Mouse (Mus musculus) heart, postnatal 0 days (tissue): ENCODE measurements around the gene Erlin1. TPM values are rescaled to one million over a fixed set of nuclear protein-coding genes. Genes with fewer than 3 reads are reported as not detected.

ENCODE experiments used
- ATAC-seq: fragments of 200-750 bp; cut with Nextera tagmentation; 2 replicates; pipeline ENCODE4 v1.8.0; 2017; ENCODE audit warnings: low read depth, moderate number of reproducible peaks, moderate library complexity; ENCODE audit not compliant: insufficient read depth
- DNase-seq: peaks from one replicate; pipeline ENCODE4 v3.0.0-alpha.2; 2016; ENCODE audit warnings: low spot score
- H3K27ac ChIP-seq: fragments of 300-500 bp; sonication (generic); 2 replicates; pipeline ENCODE4 v1.5.1; 2014; ENCODE audit warnings: low read depth, mild to moderate bottlenecking
- H3K27me3 ChIP-seq: fragments of 300-500 bp; sonication (generic); 2 replicates; pipeline ENCODE4 v1.6.1; 2014; ENCODE audit warnings: low read length, mixed read lengths; ENCODE audit not compliant: control insufficient read depth, insufficient read depth
- H3K36me3 ChIP-seq: fragments of 300-500 bp; sonication (generic); replicated peaks from 2 replicates; pipeline ENCODE4 v1.6.1; 2014; ENCODE audit warnings: low read length, mixed read lengths; ENCODE audit not compliant: control insufficient read depth, insufficient read depth
- H3K4me1 ChIP-seq: fragments of 300-500 bp; sonication (generic); 2 replicates; pipeline ENCODE4 v1.6.1; 2014; ENCODE audit warnings: antibody characterized with exemption; ENCODE audit not compliant: control insufficient read depth, insufficient read depth
- H3K4me2 ChIP-seq: fragments of 300-500 bp; sonication (generic); 2 replicates; pipeline ENCODE4 v1.6.1; 2014; ENCODE audit warnings: low read depth, mild to moderate bottlenecking, low read length, moderate library complexity
- H3K4me3 ChIP-seq: fragments of 300-500 bp; sonication (generic); 2 replicates; pipeline ENCODE4 v1.5.1; 2014; ENCODE audit warnings: low read depth, low read length
- H3K9ac ChIP-seq: fragments of 300-500 bp; sonication (generic); replicated peaks from 2 replicates; pipeline ENCODE4 v1.6.1; 2014; ENCODE audit warnings: low read depth, low read length, mixed read lengths
- H3K9me3 ChIP-seq: fragments of 300-500 bp; sonication (generic); replicated peaks from 2 replicates; pipeline ENCODE4 v1.6.1; 2016; ENCODE audit warnings: low read length; ENCODE audit not compliant: control insufficient read depth
- CTCF ChIP-seq: IDR thresholded peaks from 2 replicates; pipeline ENCODE4 v1.5.1; 2016; ENCODE audit warnings: antibody characterized with exemption, control low read depth, low read depth
- EP300 ChIP-seq: IDR thresholded peaks from 2 replicates; pipeline ENCODE4 v1.6.1; 2016; ENCODE audit warnings: antibody characterized with exemption, low read depth
- WGBS: fragments of 180-500 bp; shearing (Covaris S2); extraction: QIAGEN DNeasy Blood & Tissue Kit; methylation state at CpG from one replicate; pipeline ENCODE4 v1.1.7; 2014; 5-methylcytosine and 5-hydroxymethylcytosine counted together
- polyA plus RNA-seq: library from polyadenylated mRNA; unstranded; fragments of >200 nt; fragmentation: Nextera tagmentation; extraction: Ambion mirVana; gene quantifications from 2 replicates; pipeline ENCODE4 v1.2.1, GENCODE M21; 2015
- total RNA-seq: library from RNA; depleted of rRNA; stranded (reverse); fragments of >200 nt; gene quantifications from 2 replicates; pipeline ENCODE4 v1.2.3, GENCODE M21; 2014; ENCODE audit warnings: low replicate concordance

Erlin1 gene
- total and polyA plus RNA-seq, 2 experiments from 2014 or later, result 3.4 to 6.1 TPM

- Histone ChIP-seq H3K9me3 (no peaks in the 10 kb centered on the region), H3K4me2 (no peak overlapping the region), H3K36me3 (peaks cover 55% of the 10 kb centered on the region), H3K9ac (no peak overlapping the region), H3K4me1 (no peaks in the 10 kb centered on the region), H3K27ac (no peak overlapping the region), H3K27me3 (no peaks in the 10 kb centered on the region), H3K4me3 (no peak overlapping the region)
- 73% methylated on average over 3 of the region's 3 CpGs for WGBS
- DNase-seq (no peak), ATAC-seq (no peak)
- TF ChIP-seq EP300 (no peak), CTCF (no peak)
Observed at GRCm38 (mm10) chr19:44086278-44086677, 16.7 kb upstream of the Erlin1 start.

- DNase-seq (no peak), ATAC-seq (no peak)
- Histone ChIP-seq H3K4me1 (no peaks in the 10 kb centered on the region), H3K27ac (no peak overlapping the region), H3K9me3 (no peaks in the 10 kb centered on the region), H3K9ac (no peak overlapping the region), H3K4me3 (no peak overlapping the region), H3K27me3 (no peaks in the 10 kb centered on the region), H3K4me2 (no peak overlapping the region), H3K36me3 (peaks cover 60% of the 10 kb centered on the region)
- TF ChIP-seq CTCF (no peak), EP300 (no peak)
- 77% methylated on average over 2 of the region's 2 CpGs for WGBS
Observed at GRCm38 (mm10) chr19:44080920-44081319, 11.3 kb upstream of the Erlin1 start.

- WGBS, result 95% methylated on average over 2 of the region's 2 CpGs
- no peak overlapping the region for H3K4me3 ChIP-seq
- DNase-seq, result no peak
- no peaks in the 10 kb centered on the region for H3K9me3 ChIP-seq
- no peak overlapping the region for H3K4me2 ChIP-seq
- H3K27ac ChIP-seq, result no peak overlapping the region
- no peak for TF ChIP-seq EP300
- no peak for TF ChIP-seq CTCF
- no peaks in the 10 kb centered on the region for H3K27me3 ChIP-seq
- no peak for ATAC-seq
- H3K4me1 ChIP-seq, result no peaks in the 10 kb centered on the region
- no peak overlapping the region for H3K9ac ChIP-seq
- H3K36me3 ChIP-seq, result peaks cover 63% of the 10 kb centered on the region
Observed at GRCm38 (mm10) chr19:44080023-44080422, 10.4 kb upstream of the Erlin1 start.

GRCm38 (mm10) chr19:44077024-44077423, 7.4 kb upstream of the Erlin1 start:
- Histone ChIP-seq H3K4me2 (no peak overlapping the region), H3K4me3 (no peak overlapping the region), H3K4me1 (no peaks in the 10 kb centered on the region), H3K27me3 (no peaks in the 10 kb centered on the region), H3K9me3 (no peaks in the 10 kb centered on the region), H3K9ac (no peak overlapping the region), H3K27ac (no peak overlapping the region), H3K36me3 (peaks cover 60% of the 10 kb centered on the region)
- 87% methylated on average over 4 of the region's 4 CpGs for WGBS
- ATAC-seq, result no peak
- no peak for DNase-seq
- no peak for TF ChIP-seq CTCF
- no peak for TF ChIP-seq EP300

GRCm38 (mm10) chr19:44076457-44076856, 6.9 kb upstream of the Erlin1 start:
- WGBS, result 89% methylated on average over 9 of the region's 9 CpGs
- H3K27me3 ChIP-seq, result no peaks in the 10 kb centered on the region
- TF ChIP-seq CTCF (no peak), EP300 (no peak)

GRCm38 (mm10) chr19:44074986-44075385, 5.4 kb upstream of the Erlin1 start:
- peaks cover 54% of the 10 kb centered on the region for H3K36me3 ChIP-seq
- no peak for DNase-seq
- no peaks in the 10 kb centered on the region for H3K27me3 ChIP-seq
- H3K9ac ChIP-seq, result no peak overlapping the region
- H3K4me1 ChIP-seq, result no peaks in the 10 kb centered on the region
- ATAC-seq, result no peak
- no peaks in the 10 kb centered on the region for H3K9me3 ChIP-seq
- TF ChIP-seq CTCF (no peak), EP300 (no peak)
- no peak overlapping the region for H3K4me3 ChIP-seq
- H3K4me2 ChIP-seq, result no peak overlapping the region
- H3K27ac ChIP-seq, result no peak overlapping the region
- 66% methylated on average over 11 of the region's 11 CpGs for WGBS

More at GRCm38 (mm10) chr19:44076457-44076856, 6.9 kb upstream of the Erlin1 start:
- peaks cover 60% of the 10 kb centered on the region for H3K36me3 ChIP-seq
- no peak overlapping the region for H3K9ac ChIP-seq
- no peak overlapping the region for H3K4me3 ChIP-seq
- DNase-seq (no peak), ATAC-seq (no peak)
- no peaks in the 10 kb centered on the region for H3K4me1 ChIP-seq
- no peak overlapping the region for H3K27ac ChIP-seq
- no peak overlapping the region for H3K4me2 ChIP-seq
- H3K9me3 ChIP-seq, result no peaks in the 10 kb centered on the region
